Mouse (Mus musculus): Measurements from ENCODE around the gene Ehmt2. TPM values are rescaled to one million over a fixed set of nuclear protein-coding genes. Genes with fewer than 3 reads are reported as not detected.
"Not testable (repeated sequence)": the region's sequence is repeated elsewhere in the genome, so short reads cannot be mapped to it uniquely, and the experiment has no call there.

The Ehmt2 gene
- polyA plus RNA-seq, 1 experiment from 2014 or later: 88.0 TPM

DNA sequence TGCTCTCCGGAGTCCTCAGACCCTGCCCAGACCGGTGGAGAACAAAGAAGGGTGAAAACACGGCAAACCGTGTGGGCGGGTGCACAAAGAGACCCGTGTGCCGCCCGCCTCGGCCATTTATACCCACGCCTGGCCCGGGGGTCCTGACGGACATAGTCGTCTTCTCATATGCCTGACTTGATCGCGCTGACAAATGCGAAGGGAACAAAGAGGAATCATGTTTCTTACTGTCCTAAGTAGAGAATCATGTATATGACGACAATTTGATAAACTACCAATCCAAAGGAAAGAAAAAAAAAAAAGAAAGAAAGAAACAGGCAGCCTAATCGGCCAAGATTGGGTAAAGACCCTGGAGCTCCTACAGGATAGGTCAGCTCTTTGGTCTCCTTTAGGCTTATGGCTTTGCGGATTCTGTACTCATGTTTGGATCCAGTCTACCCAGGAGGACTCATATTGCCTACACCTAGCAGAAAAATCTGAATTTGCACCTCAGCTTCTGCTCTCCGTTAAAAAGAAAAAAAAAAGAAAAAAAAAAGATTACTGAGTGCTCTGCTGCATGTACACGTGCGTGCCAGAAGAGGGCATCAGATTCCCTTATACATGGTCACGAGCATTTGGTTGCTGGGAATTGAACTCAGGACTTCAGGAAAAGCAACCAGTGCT is 54.2 kb downstream of the Ehmt2 start:
- DNase-seq (ENCODE audit: low spot score): peak; percentile 86
- WGBS: under 1% methylated on average over 23 of the region's 23 CpGs
- Histone ChIP-seq H3K4me1 (peaks cover 11% of the 10 kb centered on the region), H3K27ac (replicated peaks) (peak overlapping the region; percentile 99), H3K9me3 (replicated peaks) (no peaks in the 10 kb centered on the region), H3K36me3 (peaks cover 25% of the 10 kb centered on the region), H3K4me3 (peak overlapping the region; percentile 78), H3K27me3 (ENCODE audit: low read depth, poor library complexity, severe bottlenecking) (peaks cover 32% of the 10 kb centered on the region)

DNA sequence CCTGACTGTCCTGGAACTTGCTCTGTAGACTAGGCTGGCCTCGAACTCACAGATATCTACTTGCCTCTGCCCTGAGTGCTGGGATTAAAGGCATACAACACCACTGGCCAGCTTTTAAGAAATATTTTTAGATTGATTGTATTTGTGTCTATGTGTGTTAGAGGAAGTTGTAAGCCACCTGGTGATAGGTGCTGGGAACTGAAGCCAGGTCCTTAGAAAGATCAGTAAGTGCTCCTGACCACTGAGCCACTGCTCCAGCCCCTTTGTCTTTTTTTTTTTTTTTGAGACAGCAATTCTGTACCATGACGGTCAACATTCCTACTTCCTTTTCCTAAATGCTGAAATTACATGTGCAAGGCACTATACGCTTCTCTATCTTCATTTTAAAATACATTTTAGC is 55.0 kb downstream of the Ehmt2 start:
- Histone ChIP-seq H3K27ac (replicated peaks) (peak overlapping the region; percentile 99), H3K36me3 (peaks cover 25% of the 10 kb centered on the region), H3K4me1 (peaks cover 11% of the 10 kb centered on the region), H3K4me3 (peak overlapping the region; percentile 78; the same call in 1 of the 2 replicates), H3K9me3 (replicated peaks) (no peaks in the 10 kb centered on the region), H3K27me3 (ENCODE audit: low read depth, poor library complexity, severe bottlenecking) (peaks cover 35% of the 10 kb centered on the region)
- no peak for DNase-seq (ENCODE audit: low spot score)
- 91% methylated on average over 3 of the region's 3 CpGs for WGBS

- peaks cover 11% of the 10 kb centered on the region for H3K4me1 ChIP-seq
- H3K27me3 ChIP-seq (ENCODE audit: low read depth, poor library complexity, severe bottlenecking): peaks cover 35% of the 10 kb centered on the region
- H3K9me3 ChIP-seq (replicated peaks): no peaks in the 10 kb centered on the region
- DNase-seq (ENCODE audit: low spot score): no peak
- 93% methylated on average over 4 of the region's 4 CpGs for WGBS
- peaks cover 25% of the 10 kb centered on the region for H3K36me3 ChIP-seq
- no peak overlapping the region for H3K4me3 ChIP-seq
- H3K27ac ChIP-seq (replicated peaks): no peak overlapping the region
Observed at GRCm38 (mm10) chr17:34953904-34954303, 55.6 kb downstream of the Ehmt2 start.

- H3K4me3 ChIP-seq: no peak overlapping the region
- no peak for DNase-seq (ENCODE audit: low spot score)
- peaks cover 36% of the 10 kb centered on the region for H3K27me3 ChIP-seq (ENCODE audit: low read depth, poor library complexity, severe bottlenecking)
- peaks cover 19% of the 10 kb centered on the region for H3K36me3 ChIP-seq
- H3K27ac ChIP-seq (replicated peaks): no peak overlapping the region
- H3K4me1 ChIP-seq: peaks cover 17% of the 10 kb centered on the region
- H3K9me3 ChIP-seq (replicated peaks): no peaks in the 10 kb centered on the region
- WGBS: 71% methylated on average over 4 of the region's 4 CpGs
Observed at GRCm38 (mm10) chr17:34954831-34955230, 56.6 kb downstream of the Ehmt2 start.

GRCm38 (mm10) chr17:34955884-34956283 is 57.6 kb downstream of the Ehmt2 start:
- DNase-seq (ENCODE audit: low spot score): no peak
- Histone ChIP-seq H3K4me1 (peaks cover 16% of the 10 kb centered on the region), H3K4me3 (no peak overlapping the region), H3K27me3 (ENCODE audit: low read depth, poor library complexity, severe bottlenecking) (peaks cover 47% of the 10 kb centered on the region), H3K9me3 (replicated peaks) (no peaks in the 10 kb centered on the region), H3K36me3 (peaks cover 9% of the 10 kb centered on the region), H3K27ac (replicated peaks) (no peak overlapping the region)
- WGBS: 88% methylated on average over 3 of the region's 3 CpGs

- H3K4me3 ChIP-seq: no peak overlapping the region
- H3K36me3 ChIP-seq: peaks cover 4% of the 10 kb centered on the region
- peaks cover 12% of the 10 kb centered on the region for H3K4me1 ChIP-seq
- no peak for DNase-seq (ENCODE audit: low spot score)
- H3K9me3 ChIP-seq (replicated peaks): no peaks in the 10 kb centered on the region
- peaks cover 51% of the 10 kb centered on the region for H3K27me3 ChIP-seq (ENCODE audit: low read depth, poor library complexity, severe bottlenecking)
- 58% methylated on average over 1 of the region's 1 CpGs for WGBS
- no peak overlapping the region for H3K27ac ChIP-seq (replicated peaks)
Observed at GRCm38 (mm10) chr17:34956340-34956739, 58.1 kb downstream of the Ehmt2 start.

DNA sequence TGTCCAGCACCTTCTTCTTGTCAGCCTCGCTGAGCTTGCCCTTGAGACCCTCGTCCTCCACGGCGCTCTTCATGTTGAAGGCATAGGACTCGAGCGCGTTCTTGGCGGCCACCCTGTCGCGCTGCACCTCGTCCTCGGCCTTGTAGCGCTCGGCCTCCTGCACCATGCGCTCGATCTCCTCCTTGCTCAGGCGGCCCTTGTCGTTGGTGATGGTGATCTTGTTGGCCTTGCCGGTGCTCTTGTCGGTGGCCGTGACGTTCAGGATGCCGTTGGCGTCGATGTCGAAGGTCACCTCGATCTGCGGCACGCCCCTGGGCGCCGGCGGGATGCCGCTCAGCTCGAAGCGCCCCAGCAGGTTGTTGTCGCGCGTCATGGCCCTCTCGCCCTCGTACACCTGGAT is 59.0 kb downstream of the Ehmt2 start:
- not testable (repeated sequence) for H3K36me3 ChIP-seq; DNase-seq (ENCODE audit: low spot score); H3K9me3 ChIP-seq (replicated peaks); H3K4me3 ChIP-seq; H3K27ac ChIP-seq (replicated peaks)
- peaks cover 12% of the 10 kb centered on the region for H3K4me1 ChIP-seq
- WGBS: 21% methylated on average over 36 of the region's 40 CpGs
- H3K27me3 ChIP-seq (ENCODE audit: low read depth, poor library complexity, severe bottlenecking): peaks cover 60% of the 10 kb centered on the region

DNA sequence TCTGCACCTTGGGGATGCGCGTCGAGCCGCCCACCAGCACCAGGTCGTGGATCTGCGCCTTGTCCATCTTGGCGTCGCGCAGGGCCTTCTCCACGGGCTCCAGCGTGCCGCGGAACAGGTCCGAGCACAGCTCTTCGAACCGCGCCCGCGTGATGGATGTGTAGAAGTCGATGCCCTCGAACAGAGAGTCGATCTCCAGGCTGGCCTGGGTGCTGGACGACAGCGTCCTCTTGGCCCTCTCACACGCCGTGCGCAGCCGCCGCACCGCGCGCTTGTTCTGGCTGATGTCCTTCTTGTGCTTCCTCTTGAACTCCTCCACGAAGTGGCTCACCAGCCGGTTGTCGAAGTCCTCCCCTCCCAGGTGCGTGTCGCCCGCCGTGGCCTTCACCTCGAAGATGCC is 59.7 kb downstream of the Ehmt2 start:
- not testable (repeated sequence) for H3K36me3 ChIP-seq; H3K27ac ChIP-seq (replicated peaks); DNase-seq (ENCODE audit: low spot score); H3K4me3 ChIP-seq; H3K9me3 ChIP-seq (replicated peaks)
- Histone ChIP-seq H3K4me1 (peaks cover 12% of the 10 kb centered on the region), H3K27me3 (ENCODE audit: low read depth, poor library complexity, severe bottlenecking) (peaks cover 67% of the 10 kb centered on the region)
- WGBS: 29% methylated on average over 25 of the region's 40 CpGs

DNA sequence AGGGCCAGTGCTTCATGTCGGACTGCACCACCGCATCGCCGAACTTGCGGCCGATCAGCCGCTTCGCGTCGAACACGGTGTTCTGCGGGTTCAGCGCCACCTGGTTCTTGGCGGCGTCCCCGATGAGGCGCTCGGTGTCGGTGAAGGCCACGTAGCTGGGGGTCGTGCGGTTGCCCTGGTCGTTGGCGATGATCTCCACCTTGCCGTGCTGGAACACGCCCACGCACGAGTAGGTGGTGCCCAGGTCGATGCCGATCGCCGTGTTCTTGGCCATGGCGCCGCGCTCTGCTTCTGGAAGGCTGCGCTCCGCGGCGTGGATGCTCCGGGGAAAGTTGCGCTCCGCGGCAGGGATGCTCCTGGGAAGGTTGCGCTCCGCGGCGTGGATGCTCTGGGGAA is 60.5 kb downstream of the Ehmt2 start:
- Histone ChIP-seq H3K27me3 (ENCODE audit: low read depth, poor library complexity, severe bottlenecking) (peaks cover 74% of the 10 kb centered on the region), H3K4me1 (peaks cover 12% of the 10 kb centered on the region), H3K4me3 (peak overlapping the region; percentile 62)
- not testable (repeated sequence) for H3K27ac ChIP-seq (replicated peaks); H3K9me3 ChIP-seq (replicated peaks); DNase-seq (ENCODE audit: low spot score); H3K36me3 ChIP-seq
- WGBS: 3% methylated on average over 31 of the region's 47 CpGs

- H3K36me3 ChIP-seq; H3K9me3 ChIP-seq (replicated peaks): not testable (repeated sequence)
- WGBS: under 1% methylated on average over 29 of the region's 32 CpGs
- peak within 1 kb of the TSS; percentile 62 for H3K4me3 ChIP-seq
- H3K27ac ChIP-seq (replicated peaks): peak within 1 kb of the TSS; percentile 87
- peaks cover 76% of the 10 kb centered on the region for H3K27me3 ChIP-seq (ENCODE audit: low read depth, poor library complexity, severe bottlenecking)
- peak; percentile 79 for DNase-seq (ENCODE audit: low spot score)
- H3K4me1 ChIP-seq: peaks cover 14% of the 10 kb centered on the region
Observed at GRCm38 (mm10) chr17:34959130-34959778, 61.0 kb downstream of the Ehmt2 start, which contains the start of gene Hspa1b. Hspa1b (minus strand) TSS chr17:34959238.

DNA sequence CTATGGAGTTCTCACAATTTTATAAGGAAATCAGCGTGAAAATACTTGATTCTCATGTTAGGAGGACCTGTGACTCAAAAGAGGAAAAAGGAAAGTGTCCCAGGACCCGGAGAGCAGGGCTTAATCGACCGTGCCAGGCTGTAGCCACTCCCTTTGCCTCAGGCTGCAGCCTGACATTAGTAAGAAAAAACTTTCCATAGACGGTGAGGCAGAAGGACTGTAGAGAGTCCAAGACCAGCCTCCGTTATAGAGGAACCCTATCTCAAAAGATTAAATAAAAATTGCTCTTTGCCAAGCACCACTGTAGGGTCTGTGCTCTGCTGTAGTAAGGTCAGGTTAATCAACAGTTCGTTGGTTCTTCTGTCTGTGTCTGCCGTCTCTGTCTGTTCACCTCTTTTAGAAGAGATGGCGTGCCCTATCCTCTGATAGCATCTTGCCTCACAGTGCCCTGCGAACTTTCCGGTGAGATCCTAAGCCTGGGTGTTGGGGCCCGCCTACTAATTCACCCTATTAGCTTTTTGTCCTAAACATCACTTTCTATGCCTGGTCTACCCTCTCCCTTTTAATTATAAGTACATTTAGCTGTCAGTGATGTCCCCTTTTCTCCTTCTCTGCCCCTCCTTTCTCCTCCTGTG is 61.7 kb downstream of the Ehmt2 start:
- 21% methylated on average over 12 of the region's 12 CpGs for WGBS
- H3K36me3 ChIP-seq: no peaks in the 10 kb centered on the region
- H3K4me1 ChIP-seq: peaks cover 21% of the 10 kb centered on the region
- peak; percentile 32 for DNase-seq (ENCODE audit: low spot score)
- peak overlapping the region; percentile 87 for H3K27ac ChIP-seq (replicated peaks)
- peaks cover 77% of the 10 kb centered on the region for H3K27me3 ChIP-seq (ENCODE audit: low read depth, poor library complexity, severe bottlenecking)
- H3K9me3 ChIP-seq (replicated peaks): no peaks in the 10 kb centered on the region
- H3K4me3 ChIP-seq: peak overlapping the region; percentile 62

GRCm38 (mm10) chr17:34960702-34961493 is 62.6 kb downstream of the Ehmt2 start:
- Histone ChIP-seq H3K36me3 (no peaks in the 10 kb centered on the region), H3K4me3 (no peak overlapping the region), H3K27ac (replicated peaks) (no peak overlapping the region), H3K9me3 (replicated peaks) (no peaks in the 10 kb centered on the region), H3K4me1 (peaks cover 24% of the 10 kb centered on the region), H3K27me3 (ENCODE audit: low read depth, poor library complexity, severe bottlenecking) (peaks cover 74% of the 10 kb centered on the region)
- no peak for DNase-seq (ENCODE audit: low spot score)
